Mouse (Mus musculus) MEL (cell line): ENCODE data around the gene Nrxn3. TPM values are rescaled to one million over a fixed set of nuclear protein-coding genes. Genes with fewer than 3 reads are reported as not detected.

Experiments used
- DNase-seq: peaks from one replicate; pipeline ENCODE4 v3.0.0; 2011; ENCODE audit warnings: low read depth, low spot score
- H3K27ac ChIP-seq: 2 replicates; pipeline ENCODE4 v1.5.1; 2012; ENCODE audit warnings: low read depth, mild to moderate bottlenecking, control low read depth, low read length, moderate library complexity; ENCODE audit not compliant: control insufficient read depth
- H3K27me3 ChIP-seq, 2 experiments: fragments of 150-350 bp in 1 of 2; sonication (generic) in 1 of 2; 2 replicates each; pipeline ENCODE4 v1.6.1; 2012; ENCODE audit warnings: low read length in 2 of 2, mild to moderate bottlenecking in 2 of 2, improper control_type of control experiment in 1 of 2, moderate library complexity in 1 of 2; ENCODE audit not compliant: insufficient read depth in 2 of 2, control insufficient read depth in 1 of 2
- H3K36me3 ChIP-seq, 2 experiments: 2 replicates each; pipeline ENCODE4 v1.6.1; 2012 to 2014; ENCODE audit warnings: low read length in 2 of 2, improper control_type of control experiment in 1 of 2, inconsistent platforms in 1 of 2, mild to moderate bottlenecking in 1 of 2; ENCODE audit not compliant: insufficient read depth in 2 of 2, control insufficient read depth in 1 of 2
- H3K4me1 ChIP-seq, 2 experiments: fragments of 150-350 bp in 1 of 2; sonication (generic) in 1 of 2; 2 replicates each; pipeline ENCODE4 v1.6.1; 2012; ENCODE audit warnings: low read length in 2 of 2, improper control_type of control experiment in 1 of 2, mild to moderate bottlenecking in 1 of 2; ENCODE audit not compliant: insufficient read depth in 2 of 2, control insufficient read depth in 1 of 2
- H3K4me3 ChIP-seq, 2 experiments: fragments of 150-350 bp in 1 of 2; sonication (generic) in 1 of 2; 2 replicates each; pipeline ENCODE4 v1.5.1; 2012; ENCODE audit warnings: low read depth in 2 of 2, low read length in 2 of 2, mild to moderate bottlenecking in 2 of 2, moderate library complexity in 2 of 2, control low read depth in 1 of 2, improper control_type of control experiment in 1 of 2; ENCODE audit not compliant: control insufficient read depth in 1 of 2, insufficient read depth in 1 of 2
- H3K79me2 ChIP-seq: 2 replicates; pipeline ENCODE4 v1.6.1; 2012; ENCODE audit warnings: mild to moderate bottlenecking, low read length, moderate library complexity; ENCODE audit not compliant: control insufficient read depth, poor library complexity, insufficient read depth
- H3K9ac ChIP-seq: 2 replicates; pipeline ENCODE4 v1.6.1; 2012; ENCODE audit warnings: low read depth, mild to moderate bottlenecking, control low read depth, low read length, moderate library complexity; ENCODE audit not compliant: control insufficient read depth, poor library complexity, severe bottlenecking
- H3K9me3 ChIP-seq: fragments of 150-350 bp; sonication (generic); replicated peaks from 2 replicates; pipeline ENCODE4 v1.6.1; 2012; ENCODE audit warnings: mild to moderate bottlenecking, low read length, improper control_type of control experiment, moderate library complexity; ENCODE audit not compliant: insufficient read depth
- CHD2 ChIP-seq: IDR thresholded peaks from 2 replicates; pipeline ENCODE4 v1.6.1; 2011; ENCODE audit warnings: low read length, improper control_type of control experiment
- CTCF ChIP-seq, 3 experiments: IDR thresholded peaks in 2 of 3; conservative IDR thresholded peaks in 1 of 3; 2 replicates each; pipeline ENCODE4 v1.5.1; 2011 to 2012; ENCODE audit warnings: low read length in 3 of 3, low read depth in 2 of 3, mild to moderate bottlenecking in 2 of 3, improper control_type of control experiment in 1 of 3, inconsistent platforms in 1 of 3, mixed read lengths in 1 of 3, moderate library complexity in 1 of 3; ENCODE audit not compliant: control insufficient read depth in 1 of 3, insufficient read depth in 1 of 3, poor library complexity in 1 of 3, severe bottlenecking in 1 of 3
- ETS1 ChIP-seq: IDR thresholded peaks from 2 replicates; pipeline ENCODE4 v1.6.1; 2012; ENCODE audit warnings: low read depth, mild to moderate bottlenecking, inconsistent platforms, low read length, improper control_type of control experiment, moderate library complexity
- GABPA ChIP-seq: IDR thresholded peaks from 2 replicates; pipeline ENCODE4 v1.6.1; 2012; ENCODE audit warnings: low read depth, mild to moderate bottlenecking, inconsistent platforms, low read length, improper control_type of control experiment, moderate library complexity
- HCFC1 ChIP-seq: IDR thresholded peaks from 2 replicates; pipeline ENCODE4 v1.6.1; 2012; ENCODE audit warnings: low read depth, mild to moderate bottlenecking, inconsistent platforms, low read length, improper control_type of control experiment, moderate library complexity
- JUND ChIP-seq: IDR thresholded peaks from 2 replicates; pipeline ENCODE4 v1.6.1; 2011; ENCODE audit warnings: low read depth, mild to moderate bottlenecking, improper control_type of control experiment, low read length
- KAT2A ChIP-seq: conservative IDR thresholded peaks from 2 replicates; pipeline ENCODE4 v1.6.1; 2012; ENCODE audit warnings: low read depth, low read length, improper control_type of control experiment, inconsistent platforms
- MAFK ChIP-seq: IDR thresholded peaks from 2 replicates; pipeline ENCODE4 v1.6.1; 2011; ENCODE audit warnings: low read depth, mild to moderate bottlenecking, low read length, improper control_type of control experiment, borderline replicate concordance
- MAX ChIP-seq: IDR thresholded peaks from 2 replicates; pipeline ENCODE4 v1.6.1; 2011; ENCODE audit warnings: low read length, improper control_type of control experiment
- MEF2A ChIP-seq: IDR thresholded peaks from 2 replicates; pipeline ENCODE4 v1.6.1; 2014; ENCODE audit warnings: low read depth, mild to moderate bottlenecking, inconsistent platforms, low read length, improper control_type of control experiment; ENCODE audit not compliant: poor library complexity, insufficient replicate concordance, severe bottlenecking; ENCODE audit errors: extremely low read depth
- MXI1 ChIP-seq: IDR thresholded peaks from 2 replicates; pipeline ENCODE4 v1.6.1; 2011; ENCODE audit warnings: mild to moderate bottlenecking, low read depth, low read length, improper control_type of control experiment
- MYB ChIP-seq: IDR thresholded peaks from 2 replicates; pipeline ENCODE4 v1.6.1; 2011; ENCODE audit warnings: mild to moderate bottlenecking, low read depth, low read length, improper control_type of control experiment
- NELFE ChIP-seq: IDR thresholded peaks from 2 replicates; pipeline ENCODE4 v1.6.1; 2011; ENCODE audit warnings: low read depth, low read length, improper control_type of control experiment
- POLR2A ChIP-seq, 2 experiments: IDR thresholded peaks; 2 replicates each; pipeline ENCODE4 v1.6.1; 2011 to 2012; ENCODE audit warnings: low read length in 2 of 2, mild to moderate bottlenecking in 2 of 2, control low read depth in 1 of 2, improper control_type of control experiment in 1 of 2, low read depth in 1 of 2, moderate library complexity in 1 of 2; ENCODE audit not compliant: control insufficient read depth in 1 of 2, insufficient read depth in 1 of 2, poor library complexity in 1 of 2
- RCOR1 ChIP-seq: IDR thresholded peaks from 2 replicates; pipeline ENCODE4 v1.6.1; 2012; ENCODE audit warnings: low read depth, mild to moderate bottlenecking, inconsistent platforms, low read length, improper control_type of control experiment
- USF1 ChIP-seq: IDR thresholded peaks from 2 replicates; pipeline ENCODE4 v1.6.1; 2014; ENCODE audit warnings: low read depth, mild to moderate bottlenecking, inconsistent platforms, low read length, improper control_type of control experiment, moderate library complexity
- ZC3H11A ChIP-seq: IDR thresholded peaks from 2 replicates; pipeline ENCODE4 v1.6.1; 2012; ENCODE audit warnings: low read depth, mild to moderate bottlenecking, inconsistent platforms, low read length, improper control_type of control experiment
- ZKSCAN1 ChIP-seq: IDR thresholded peaks from 2 replicates; pipeline ENCODE4 v1.6.1; 2012; ENCODE audit warnings: low read depth, mild to moderate bottlenecking, inconsistent platforms, low read length, improper control_type of control experiment, moderate library complexity
- ZMIZ1 ChIP-seq: IDR thresholded peaks from 2 replicates; pipeline ENCODE4 v1.6.1; 2012; ENCODE audit warnings: low read depth, mild to moderate bottlenecking, inconsistent platforms, low read length, improper control_type of control experiment, moderate library complexity
- polyA plus RNA-seq, 2 experiments: library from polyadenylated mRNA; stranded (reverse) in 1 of 2; unstranded in 1 of 2; fragments of >175 nt in 1 of 2; fragments of >200 nt in 1 of 2; gene quantifications; 2 replicates each; pipeline versions ENCODE4 v1.2.1 to v1.2.4; 2012; ENCODE audit warnings: low replicate concordance in 2 of 2, low read depth in 1 of 2; ENCODE audit not compliant: insufficient read length in 2 of 2, insufficient read depth in 1 of 2, missing spikeins in 1 of 2
- total RNA-seq: library from RNA; depleted of rRNA; stranded (reverse); fragments of 300-350 nt; gene quantifications from 2 replicates; pipeline ENCODE4 v1.2.3, GENCODE M21; 2012

Gene Nrxn3
- total and polyA plus RNA-seq, 3 experiments, result not detected

GRCm38 (mm10) chr12:89976648-89977047 is 1254.0 kb downstream of the Nrxn3 start:
- DNase-seq, result no peak
- Histone ChIP-seq H3K36me3 (no peaks in the 10 kb centered on the region), H3K9me3 (no peaks in the 10 kb centered on the region), H3K79me2 (no peaks in the 10 kb centered on the region), H3K4me1 (no peaks in the 10 kb centered on the region), H3K4me3 (no peak overlapping the region), H3K9ac (no peak overlapping the region), H3K27ac (no peak overlapping the region), H3K27me3 (no peaks in the 10 kb centered on the region)
- TF ChIP-seq NELFE, result no peak
- no peak for TF ChIP-seq KAT2A
- no peak for TF ChIP-seq POLR2A (IDR thresholded peaks at IDR 0.05; ENCODE audit: control insufficient read depth in 1 of 2, insufficient read depth in 1 of 2, low read depth in 1 of 2, low read length in 2 of 2, poor library complexity in 1 of 2)
- no peak for TF ChIP-seq HCFC1
- no peak for TF ChIP-seq ZKSCAN1
- no peak for TF ChIP-seq MAX

GRCm38 (mm10) chr12:89977479-89977878 is 1254.8 kb downstream of the Nrxn3 start:
- Histone ChIP-seq H3K4me1 (no peaks in the 10 kb centered on the region), H3K9ac (no peak overlapping the region), H3K4me3 (no peak overlapping the region), H3K27me3 (no peaks in the 10 kb centered on the region), H3K27ac (no peak overlapping the region), H3K79me2 (no peaks in the 10 kb centered on the region), H3K36me3 (no peaks in the 10 kb centered on the region), H3K9me3 (no peaks in the 10 kb centered on the region)
- no peak for TF ChIP-seq KAT2A
- no peak for DNase-seq

GRCm38 (mm10) chr12:89979190-89979589 is 1256.5 kb downstream of the Nrxn3 start:
- Histone ChIP-seq H3K4me3 (no peak overlapping the region), H3K27me3 (no peaks in the 10 kb centered on the region), H3K79me2 (no peaks in the 10 kb centered on the region), H3K9me3 (no peaks in the 10 kb centered on the region), H3K27ac (no peak overlapping the region), H3K36me3 (no peaks in the 10 kb centered on the region), H3K9ac (no peak overlapping the region), H3K4me1 (no peaks in the 10 kb centered on the region)
- TF ChIP-seq RCOR1, result no peak
- TF ChIP-seq CTCF (IDR thresholded peaks at IDR 0.05 in 2 of 3, conservative IDR thresholded peaks at IDR 0.05 in 1 of 3; ENCODE audit: control insufficient read depth in 1 of 3, insufficient read depth in 1 of 3, low read depth in 2 of 3, low read length in 3 of 3, poor library complexity in 1 of 3, severe bottlenecking in 1 of 3), result no peak
- no peak for TF ChIP-seq JUND
- DNase-seq, result no peak

- Histone ChIP-seq H3K9me3 (no peaks in the 10 kb centered on the region), H3K27me3 (no peaks in the 10 kb centered on the region), H3K79me2 (no peaks in the 10 kb centered on the region), H3K4me3 (no peak overlapping the region), H3K9ac (no peak overlapping the region), H3K4me1 (no peaks in the 10 kb centered on the region), H3K27ac (no peak overlapping the region), H3K36me3 (no peaks in the 10 kb centered on the region)
- TF ChIP-seq ZC3H11A, result no peak
- TF ChIP-seq USF1, result no peak
- TF ChIP-seq MEF2A, result no peak
- TF ChIP-seq MXI1, result no peak
- no peak for TF ChIP-seq MYB
- no peak for TF ChIP-seq MAFK
- TF ChIP-seq JUND, result no peak
- TF ChIP-seq ETS1, result no peak
- TF ChIP-seq CHD2, result no peak
- TF ChIP-seq RCOR1, result no peak
- no peak for TF ChIP-seq ZMIZ1
- TF ChIP-seq GABPA, result no peak
- TF ChIP-seq ZKSCAN1, result no peak
- no peak for TF ChIP-seq HCFC1
- DNase-seq, result no peak
Measured at GRCm38 (mm10) chr12:89982445-89982844, 1259.8 kb downstream of the Nrxn3 start.
